In genomic region chr14:31494349-31494974, GRCm38 (mm10) we compare ENCODE assay signal across 8 mouse cellular contexts. TPM values are rescaled to one million over a fixed set of nuclear protein-coding genes. Genes with fewer than 3 reads are reported as not detected.
DNase-seq lines count a peak whose midpoint lies in the region; ATAC-seq lines count a peak whose summit lies in the region.

Gene Eaf1, plus strand, starts transcription at chr14:31494399.

- no peaks in the 10 kb centered on the region for H3K9me3 ChIP-seq in neural tube, embryonic 11.5 days (ENCODE audit: control insufficient read depth, low read length)
- no peaks in the 10 kb centered on the region for H3K9me3 ChIP-seq in intestine, embryonic 14.5 days (ENCODE audit: control insufficient read depth, low read length)
- no peaks in the 10 kb centered on the region for H3K9me3 ChIP-seq in liver, embryonic 13.5 days (replicated peaks)
- H3K9me3 ChIP-seq in neural tube, embryonic 13.5 days: no peaks in the 10 kb centered on the region

- peak within 1 kb of the TSS; percentile 93 for H3K9ac ChIP-seq in neural tube, embryonic 11.5 days (ENCODE audit: low read length)
- H3K9ac ChIP-seq in intestine, embryonic 14.5 days (ENCODE audit: low read length): peak within 1 kb of the TSS; percentile 89
- peak within 1 kb of the TSS; percentile 92 for H3K9ac ChIP-seq in liver, embryonic 13.5 days
- peak within 1 kb of the TSS; percentile 85 for H3K9ac ChIP-seq in neural tube, embryonic 13.5 days

- WGBS in neural tube, embryonic 11.5 days: 1% methylated on average over 37 of the region's 37 CpGs
- under 1% methylated on average over 37 of the region's 37 CpGs for WGBS in intestine, embryonic 14.5 days
- WGBS in liver, embryonic 13.5 days (ENCODE audit: insufficient replicate concordance): under 1% methylated on average over 37 of the region's 37 CpGs
- 2% methylated on average over 37 of the region's 37 CpGs for WGBS in neural tube, embryonic 13.5 days

- 0 out of 2 replicates have a peak, but pooled peaks cover 2% of the 10 kb centered on the region for H3K36me3 ChIP-seq in neural tube, embryonic 11.5 days (ENCODE audit: control insufficient read depth, insufficient read depth, low read length)
- peaks cover 48% of the 10 kb centered on the region for H3K36me3 ChIP-seq in intestine, embryonic 14.5 days (ENCODE audit: control insufficient read depth, insufficient read depth, low read length)
- peaks cover 56% of the 10 kb centered on the region for H3K36me3 ChIP-seq in liver, embryonic 13.5 days
- peaks cover 36% of the 10 kb centered on the region for H3K36me3 ChIP-seq in neural tube, embryonic 13.5 days

- peak; percentile 50 for ATAC-seq in neural tube, embryonic 11.5 days (ENCODE audit: insufficient read depth, low FRiP score, low TSS enrichment)
- peak; percentile 48 for ATAC-seq in intestine, embryonic 14.5 days (replicated peaks; ENCODE audit: low FRiP score, low TSS enrichment, low read depth)
- peak; percentile 26 for ATAC-seq in liver, embryonic 13.5 days (ENCODE audit: low read depth)
- ATAC-seq in neural tube, embryonic 13.5 days (ENCODE audit: low read depth): peak; percentile 72; the same call in 1 of the 2 replicates

- H3K27ac ChIP-seq in neural tube, embryonic 11.5 days (ENCODE audit: low read depth, low read length): peak within 1 kb of the TSS; percentile 80
- peak within 1 kb of the TSS; percentile 85 for H3K27ac ChIP-seq in intestine, embryonic 14.5 days (ENCODE audit: low read depth)
- H3K27ac ChIP-seq in liver, embryonic 13.5 days: peak within 1 kb of the TSS; percentile 89
- peak within 1 kb of the TSS; percentile 85 for H3K27ac ChIP-seq in neural tube, embryonic 13.5 days (replicated peaks)

- H3K4me3 ChIP-seq in neural tube, embryonic 11.5 days (ENCODE audit: low read depth, low read length): peak within 1 kb of the TSS; percentile 93
- peak within 1 kb of the TSS; percentile 95 for H3K4me3 ChIP-seq in intestine, embryonic 14.5 days (ENCODE audit: low read depth, low read length)
- peak within 1 kb of the TSS; percentile 88 for H3K4me3 ChIP-seq in liver, embryonic 13.5 days (replicated peaks)
- peak within 1 kb of the TSS; percentile 67 for H3K4me3 ChIP-seq in neural tube, embryonic 13.5 days

- H3K27me3 ChIP-seq in neural tube, embryonic 11.5 days (ENCODE audit: control insufficient read depth, insufficient read depth, low read length): no peaks in the 10 kb centered on the region
- no peaks in the 10 kb centered on the region for H3K27me3 ChIP-seq in intestine, embryonic 14.5 days (replicated peaks; ENCODE audit: control insufficient read depth, insufficient read depth, low read length)
- H3K27me3 ChIP-seq in liver, embryonic 13.5 days: no peaks in the 10 kb centered on the region
- no peaks in the 10 kb centered on the region for H3K27me3 ChIP-seq in neural tube, embryonic 13.5 days

- peaks cover 18% of the 10 kb centered on the region for H3K4me1 ChIP-seq in neural tube, embryonic 11.5 days (ENCODE audit: control insufficient read depth, insufficient read depth, low read length)
- H3K4me1 ChIP-seq in intestine, embryonic 14.5 days (replicated peaks; ENCODE audit: control insufficient read depth, insufficient read depth, low read length): peaks cover 26% of the 10 kb centered on the region
- peaks cover 51% of the 10 kb centered on the region for H3K4me1 ChIP-seq in liver, embryonic 13.5 days (replicated peaks)
- peaks cover 41% of the 10 kb centered on the region for H3K4me1 ChIP-seq in neural tube, embryonic 13.5 days (replicated peaks)

- H3K4me2 ChIP-seq in neural tube, embryonic 11.5 days (ENCODE audit: low read depth): peak within 1 kb of the TSS; percentile 96
- H3K4me2 ChIP-seq in intestine, embryonic 14.5 days (ENCODE audit: low read length): peak within 1 kb of the TSS; percentile 70
- peak within 1 kb of the TSS; percentile 84 for H3K4me2 ChIP-seq in liver, embryonic 13.5 days
- H3K4me2 ChIP-seq in neural tube, embryonic 13.5 days: peak within 1 kb of the TSS; percentile 95

- no peak for DNase-seq in neural tube, embryonic 11.5 days (ENCODE audit: low spot score)
- no peak for DNase-seq in neural tube, embryonic 10.5 days (ENCODE audit: extremely low spot score, low spot score)
- peak; percentile 53 to 58 for DNase-seq in adrenal gland, postnatal 36 days
- peak; percentile 28 for DNase-seq in gastrocnemius, postnatal 10 days
- no peak for DNase-seq in intestine, embryonic 14.5 days (ENCODE audit: low spot score)
- no peak for DNase-seq in liver, embryonic 13.5 days
- no peak for DNase-seq in embryo, embryonic 10 days (ENCODE audit: low spot score)

RNA-seq across cellular contexts. Expression of gene Eaf1, which starts in this region (rescaled TPM):
- 21.8 and 22.5 TPM in 2 replicates for polyA plus RNA-seq in neural tube, embryonic 11.5 days (2014; fragmentation: Nextera tagmentation; extraction: Ambion mirVana)
- 10 to 100 TPM; 42.3 to 70.7 TPM for total RNA-seq in adrenal gland, postnatal 36 days (2021)
- 10 to 100 TPM; 15.0 to 24.5 TPM for total RNA-seq in gastrocnemius, postnatal 10 days (2021)
- polyA plus RNA-seq in intestine, embryonic 14.5 days (2014; fragmentation: Nextera tagmentation; extraction: Ambion mirVana): 21.7 and 23.4 TPM in 2 replicates
- polyA plus RNA-seq in liver, embryonic 13.5 days (2015; fragmentation: Nextera tagmentation; extraction: Ambion mirVana): 24.1 and 31.7 TPM in 2 replicates
- polyA plus RNA-seq in neural tube, embryonic 13.5 days (2015; fragmentation: Nextera tagmentation; extraction: Ambion mirVana): 11.0 and 12.5 TPM in 2 replicates

Comparison
In these comparisons a context has a peak if more than half of its experiments do, and no peak if none do; other contexts are left out.
1. DNase-seq: peak in adrenal gland, postnatal 36 days (2 of 2) and gastrocnemius, postnatal 10 days (single experiment); none in neural tube, embryonic 11.5 days (single experiment), neural tube, embryonic 10.5 days (single experiment), intestine, embryonic 14.5 days (single experiment), liver, embryonic 13.5 days (single experiment) and embryo, embryonic 10 days (single experiment).
2. Peak in every context shown above with its lines, with median percentiles within 50 percentile points of each other: ATAC-seq, H3K27ac ChIP-seq, H3K4me2 ChIP-seq, H3K4me3 ChIP-seq and H3K9ac ChIP-seq.